Mouse (Mus musculus): ENCODE measurements at regions not wholly inside any gene's neighbourhood (a gene's known extent, or its start where the extent isn't known, plus 50 kb on each side); places are given as distances from the start of the nearest gene placed in this dataset.

DNA sequence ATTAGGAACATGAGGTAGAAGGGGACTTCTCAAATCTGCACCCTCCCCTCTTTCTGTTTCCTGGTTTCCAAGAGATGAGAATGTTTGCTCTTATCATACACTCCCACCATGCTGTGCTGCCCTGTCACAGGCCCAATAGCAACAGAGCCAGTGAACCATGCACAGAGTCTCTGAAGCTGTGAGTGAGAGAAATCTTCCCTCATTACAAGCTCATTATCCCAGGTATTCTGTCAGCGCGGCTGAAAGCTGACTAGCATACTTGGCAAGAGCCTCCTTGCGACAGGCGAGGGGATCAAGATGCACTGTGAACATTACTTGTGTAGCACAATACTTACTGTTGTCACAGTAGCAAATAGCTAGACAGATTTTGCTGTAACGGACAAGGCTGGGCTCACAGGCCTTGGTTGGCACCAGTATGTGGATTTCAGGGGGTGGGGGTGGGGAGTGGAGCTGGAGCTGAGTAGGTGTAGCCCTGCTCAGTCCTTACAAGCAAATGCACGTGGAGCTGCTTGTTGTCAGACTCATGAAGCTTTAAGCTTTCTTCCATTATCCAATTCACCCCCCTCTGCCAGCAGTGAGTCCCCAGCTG is 84.2 kb upstream of the Zic3 start:
- no peak for TF ChIP-seq CTCF (IDR thresholded peaks at IDR 0.05; ENCODE audit: insufficient read depth, low read depth, low read length)
- no peak for TF ChIP-seq POLR2A (IDR thresholded peaks at IDR 0.05; ENCODE audit: insufficient read depth, low read depth, low read length)
